Mouse (Mus musculus) stomach, postnatal 0 days (tissue): ENCODE measurements at regions not wholly inside any gene's neighbourhood (a gene's known extent, or its start where the extent isn't known, plus 50 kb on each side); places are given as distances from the start of the nearest gene placed in this dataset.

Experiments
- CTCF ChIP-seq: IDR thresholded peaks from 2 replicates; pipeline ENCODE4 v1.5.1; 2016; ENCODE audit warnings: antibody characterized with exemption, low read depth, mild to moderate bottlenecking, moderate library complexity
- EP300 ChIP-seq: optimal IDR thresholded peaks from 2 replicates; pipeline ENCODE3; 2016; ENCODE audit warnings: antibody characterized with exemption

DNA sequence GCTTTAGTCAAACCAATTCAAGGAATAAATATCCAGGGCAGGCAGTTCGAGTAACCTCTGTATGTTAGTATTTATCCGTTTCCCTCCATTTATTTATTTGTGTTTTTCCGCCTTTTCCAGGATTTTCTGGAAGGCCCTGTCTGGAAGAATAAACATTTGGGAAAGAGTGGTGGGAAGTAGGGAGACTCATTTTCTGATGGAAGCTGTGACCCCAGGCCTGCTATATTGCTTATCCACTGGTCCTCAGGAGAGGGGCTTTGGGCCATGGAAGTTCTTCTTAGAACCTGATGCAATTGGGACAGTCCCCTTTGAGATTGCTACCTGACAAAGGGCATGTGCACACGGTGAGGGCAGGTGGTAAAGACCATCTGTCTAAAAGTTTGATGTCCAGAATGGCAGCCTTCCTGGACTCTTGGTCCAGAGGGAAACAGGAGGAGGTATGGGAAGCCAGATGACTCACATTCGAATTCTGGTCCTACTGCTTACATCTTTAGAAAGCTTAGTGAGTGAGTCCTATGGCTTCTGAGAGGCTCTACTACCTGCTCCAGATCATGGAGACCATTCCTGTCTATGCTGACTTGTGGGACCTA lies 56.1 kb upstream of the Cadm1 start:
- TF ChIP-seq EP300 (no peak), CTCF (no peak)
